ENCODE assay signal across 14 mouse cellular contexts in the genomic region with DNA sequence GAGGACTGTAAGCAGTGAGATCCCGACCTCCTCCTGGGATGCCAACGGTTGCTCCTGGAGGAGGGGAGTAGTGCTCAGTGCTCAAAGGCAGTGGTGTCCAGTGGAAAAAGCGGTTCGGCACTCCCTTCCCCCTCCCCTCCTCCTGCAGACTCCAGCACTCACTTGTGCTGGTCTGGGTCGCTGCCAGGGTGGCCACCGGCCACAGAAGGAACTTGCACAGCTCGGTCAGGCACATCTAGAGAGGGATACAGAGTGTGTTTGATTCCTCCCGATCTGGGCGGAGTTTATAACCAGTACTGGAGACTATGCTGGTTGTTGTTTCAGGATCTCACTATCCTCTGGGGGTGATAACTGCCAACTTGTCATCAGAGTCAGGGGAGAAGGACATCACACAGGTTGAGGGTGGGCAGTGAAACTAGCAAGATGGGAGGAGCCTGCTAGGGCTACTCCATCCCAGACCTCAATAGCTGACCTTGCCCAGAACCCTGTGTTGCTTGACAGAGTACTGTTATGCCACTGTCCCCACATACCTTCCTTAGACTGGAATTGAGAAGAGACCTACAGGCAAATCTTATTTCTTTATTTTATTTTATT. TPM values are rescaled to one million over a fixed set of nuclear protein-coding genes. Genes with fewer than 3 reads are reported as not detected.
DNase-seq lines count a peak whose midpoint lies in the region; ATAC-seq and TF ChIP-seq lines count a peak whose summit lies in the region.
"Had no signal": no experiment of that assay in that cellular context is flagged by ENCODE, and none has a peak within 500 bp of the region (broad histone marks: within the 10 kb centered on the region; RNA-seq: fewer than 3 reads in every experiment).

No protein-coding gene starts in this region.

- H3K4me3 ChIP-seq in forebrain, embryonic 13.5 days: no peak overlapping the region
- H3K4me3 ChIP-seq in forebrain, embryonic 16.5 days (replicated peaks; ENCODE audit: low read length): no peak overlapping the region
- H3K4me3 ChIP-seq in lung, embryonic 16.5 days (ENCODE audit: low read length): no peak overlapping the region
- no peak overlapping the region for H3K4me3 ChIP-seq in lung, adult 2 months (replicated peaks; ENCODE audit: extremely low read depth, low read depth, low read length)
- H3K4me3 ChIP-seq in embryonic facial prominence, embryonic 10.5 days: 0 out of 2 replicates have a peak overlapping the region, but pooled peaks have one; percentile 8
- no peak overlapping the region for H3K4me3 ChIP-seq in limb, embryonic 13.5 days

- no peak overlapping the region for H3K27ac ChIP-seq in forebrain, embryonic 13.5 days
- H3K27ac ChIP-seq in forebrain, embryonic 16.5 days (ENCODE audit: low read length): no peak overlapping the region
- H3K27ac ChIP-seq in lung, embryonic 16.5 days (ENCODE audit: low read length): no peak overlapping the region
- H3K27ac ChIP-seq in embryonic facial prominence, embryonic 10.5 days (replicated peaks): no peak overlapping the region
- H3K27ac ChIP-seq in limb, embryonic 13.5 days: no peak overlapping the region
- H3K27ac ChIP-seq: macrophage had no signal

- H3K9ac ChIP-seq in forebrain, embryonic 13.5 days: no peak overlapping the region
- H3K9ac ChIP-seq in forebrain, embryonic 16.5 days (replicated peaks; ENCODE audit: low read depth, low read length): no peak overlapping the region
- H3K9ac ChIP-seq in lung, embryonic 16.5 days (ENCODE audit: low read length): no peak overlapping the region
- no peak overlapping the region for H3K9ac ChIP-seq in limb, embryonic 13.5 days

- WGBS in forebrain, embryonic 13.5 days: 9% methylated on average over 9 of the region's 9 CpGs
- 9% methylated on average over 9 of the region's 9 CpGs for WGBS in forebrain, embryonic 16.5 days
- WGBS in lung, embryonic 16.5 days: 15% methylated on average over 9 of the region's 9 CpGs
- WGBS in lung, adult 2 months: 10% methylated on average over 9 of the region's 9 CpGs
- 11% methylated on average over 9 of the region's 9 CpGs for WGBS in embryonic facial prominence, embryonic 10.5 days
- 7% methylated on average over 9 of the region's 9 CpGs for WGBS in limb, embryonic 13.5 days

- no peaks in the 10 kb centered on the region for H3K4me1 ChIP-seq in forebrain, embryonic 13.5 days
- no peaks in the 10 kb centered on the region for H3K4me1 ChIP-seq in forebrain, embryonic 16.5 days (replicated peaks; ENCODE audit: control insufficient read depth, insufficient read depth, low read length)
- 0 out of 2 replicates have a peak, but pooled peaks cover 4% of the 10 kb centered on the region for H3K4me1 ChIP-seq in lung, embryonic 16.5 days (replicated peaks; ENCODE audit: control insufficient read depth, insufficient read depth, low read length)
- H3K4me1 ChIP-seq in lung, adult 2 months (ENCODE audit: control insufficient read depth, insufficient read depth, low read length): no peaks in the 10 kb centered on the region
- peaks cover 4% of the 10 kb centered on the region; the same call in 1 of the 2 replicates for H3K4me1 ChIP-seq in embryonic facial prominence, embryonic 10.5 days
- no peaks in the 10 kb centered on the region for H3K4me1 ChIP-seq in limb, embryonic 13.5 days

- H3K4me2 ChIP-seq in forebrain, embryonic 13.5 days: peak overlapping the region; percentile 4; the same call in 1 of the 2 replicates
- H3K4me2 ChIP-seq in forebrain, embryonic 16.5 days (ENCODE audit: low read length): no peak overlapping the region
- peak overlapping the region; percentile 29 for H3K4me2 ChIP-seq in lung, embryonic 16.5 days (ENCODE audit: low read depth, low read length)
- 0 out of 2 replicates have a peak overlapping the region, but pooled peaks have one; percentile 9 for H3K4me2 ChIP-seq in limb, embryonic 13.5 days (replicated peaks)

- no peak for TF ChIP-seq CTCF in lung, adult 2 months (IDR thresholded peaks at IDR 0.05; ENCODE audit: insufficient read depth, low read length)

- intact Hi-C loops in gastrocnemius, postnatal 14 days (cut with DNase I; ENCODE audit: low total_unique reads): no loop called here

- no peak for ATAC-seq in forebrain, embryonic 13.5 days
- no peak for ATAC-seq in forebrain, embryonic 16.5 days
- 0 out of 2 replicates have a peak, but pooled peaks have one; percentile 20 for ATAC-seq in lung, embryonic 16.5 days (ENCODE audit: low read depth)
- ATAC-seq in limb, embryonic 13.5 days (ENCODE audit: low FRiP score, low read depth): no peak

- no peak for TF ChIP-seq POLR2A in lung, adult 2 months (IDR thresholded peaks at IDR 0.05; ENCODE audit: borderline replicate concordance, extremely low read depth, low read depth, low read length)

- peaks cover 32% of the 10 kb centered on the region for H3K27me3 ChIP-seq in forebrain, embryonic 13.5 days
- H3K27me3 ChIP-seq in forebrain, embryonic 16.5 days (replicated peaks; ENCODE audit: control insufficient read depth, insufficient read depth, low read length): peaks cover 44% of the 10 kb centered on the region
- peaks cover 21% of the 10 kb centered on the region for H3K27me3 ChIP-seq in lung, embryonic 16.5 days (ENCODE audit: control insufficient read depth, insufficient read depth, low read depth, low read length)
- H3K27me3 ChIP-seq in embryonic facial prominence, embryonic 10.5 days (replicated peaks; ENCODE audit: low read depth, poor library complexity, severe bottlenecking): peaks cover 46% of the 10 kb centered on the region
- peaks cover 47% of the 10 kb centered on the region for H3K27me3 ChIP-seq in limb, embryonic 13.5 days

- H3K36me3 ChIP-seq in forebrain, embryonic 13.5 days (ENCODE audit: poor library complexity, severe bottlenecking): no peaks in the 10 kb centered on the region
- H3K36me3 ChIP-seq in forebrain, embryonic 16.5 days (ENCODE audit: control insufficient read depth, insufficient read depth): no peaks in the 10 kb centered on the region
- H3K36me3 ChIP-seq in lung, embryonic 16.5 days (ENCODE audit: control insufficient read depth, insufficient read depth, low read length): no peaks in the 10 kb centered on the region
- no peaks in the 10 kb centered on the region for H3K36me3 ChIP-seq in embryonic facial prominence, embryonic 10.5 days (replicated peaks)
- H3K36me3 ChIP-seq in limb, embryonic 13.5 days: no peaks in the 10 kb centered on the region

- H3K9me3 ChIP-seq in forebrain, embryonic 13.5 days (replicated peaks): no peaks in the 10 kb centered on the region
- no peaks in the 10 kb centered on the region for H3K9me3 ChIP-seq in forebrain, embryonic 16.5 days (ENCODE audit: control insufficient read depth, low read length)
- H3K9me3 ChIP-seq in lung, embryonic 16.5 days (ENCODE audit: control insufficient read depth, low read length): no peaks in the 10 kb centered on the region
- H3K9me3 ChIP-seq in embryonic facial prominence, embryonic 10.5 days: no peaks in the 10 kb centered on the region
- no peaks in the 10 kb centered on the region for H3K9me3 ChIP-seq in limb, embryonic 13.5 days

- no peak for DNase-seq in lung, adult 2 months
- DNase-seq in embryonic facial prominence, embryonic 10.5 days (ENCODE audit: low spot score): no peak
- no peak for DNase-seq in gastrocnemius, postnatal 14 days
- no peak for DNase-seq in adrenal gland, adult 2 months
- DNase-seq: cerebellum, adult 8-10 months; kidney, postnatal 25 days had no signal

RNA-seq across cellular contexts. Expression of gene Rpp21, which starts 32.5 kb away (rescaled TPM):
- polyA plus RNA-seq in forebrain, embryonic 13.5 days (2015; fragmentation: Nextera tagmentation; extraction: Ambion mirVana): 92.5 and 97.4 TPM in 2 replicates
- 84.8 and 99.7 TPM in 2 replicates for polyA plus RNA-seq in forebrain, embryonic 16.5 days (2015; fragmentation: Nextera tagmentation; extraction: Ambion mirVana)
- 193 and 196 TPM in 2 replicates for polyA plus RNA-seq in lung, embryonic 16.5 days (2015; fragmentation: Nextera tagmentation; extraction: Ambion mirVana)
- 67.6 and 80.1 TPM in 2 replicates for polyA plus RNA-seq in lung, adult 2 months (2012; rRNA removed)
- 86.2 and 95.7 TPM in 2 replicates for polyA plus RNA-seq in embryonic facial prominence, embryonic 10.5 days (2016; fragmentation: Nextera tagmentation; extraction: Ambion mirVana)
- 92.5 and 96.7 TPM in 2 replicates for polyA plus RNA-seq in limb, embryonic 13.5 days (2015; fragmentation: Nextera tagmentation; extraction: Ambion mirVana)
- 10 to 100 TPM; 22.5 to 23.4 TPM for total RNA-seq in gastrocnemius, postnatal 14 days (2021)
- 10 to 100 TPM; 43.6 to 60.5 TPM for total RNA-seq in adrenal gland, adult 2 months (2021)
- 89.4 and 106 TPM in 2 replicates for polyA plus RNA-seq in adrenal gland, adult 2 months (2012; rRNA removed)

RNA-seq across cellular contexts. Expression of gene H2-T3, which starts 35.2 kb away (rescaled TPM):
- polyA plus RNA-seq in forebrain, embryonic 13.5 days (2015; fragmentation: Nextera tagmentation; extraction: Ambion mirVana): not detected in 2 replicates
- not detected in 2 replicates for polyA plus RNA-seq in forebrain, embryonic 16.5 days (2015; fragmentation: Nextera tagmentation; extraction: Ambion mirVana)
- polyA plus RNA-seq in lung, embryonic 16.5 days (2015; fragmentation: Nextera tagmentation; extraction: Ambion mirVana): 0.80 and 1.1 TPM in 2 replicates
- polyA plus RNA-seq in lung, adult 2 months (2012; rRNA removed): 0.05 TPM in 1 of 2 replicates, not detected in the other
- polyA plus RNA-seq in embryonic facial prominence, embryonic 10.5 days (2016; fragmentation: Nextera tagmentation; extraction: Ambion mirVana): not detected in 2 replicates
- polyA plus RNA-seq in limb, embryonic 13.5 days (2015; fragmentation: Nextera tagmentation; extraction: Ambion mirVana): 0.09 TPM in 1 of 2 replicates, not detected in the other
- not detected for total RNA-seq in gastrocnemius, postnatal 14 days (2021)
- not detected for total RNA-seq in adrenal gland, adult 2 months (2021)
- not detected in 2 replicates for polyA plus RNA-seq in adrenal gland, adult 2 months (2012; rRNA removed)
- total RNA-seq: adrenal gland, postnatal 4 days had no signal
- polyA plus RNA-seq: C2C12; gonadal fat pad, adult 2 months; macrophage had no signal

RNA-seq across cellular contexts. Expression of gene Trim39, which starts 46.7 kb away (rescaled TPM):
- polyA plus RNA-seq in forebrain, embryonic 13.5 days (2015; fragmentation: Nextera tagmentation; extraction: Ambion mirVana): 24.5 and 25.8 TPM in 2 replicates
- polyA plus RNA-seq in forebrain, embryonic 16.5 days (2015; fragmentation: Nextera tagmentation; extraction: Ambion mirVana): 27.9 and 31.8 TPM in 2 replicates
- 16.8 and 17.4 TPM in 2 replicates for polyA plus RNA-seq in lung, embryonic 16.5 days (2015; fragmentation: Nextera tagmentation; extraction: Ambion mirVana)
- polyA plus RNA-seq in lung, adult 2 months (2012; rRNA removed): 14.9 and 15.6 TPM in 2 replicates
- polyA plus RNA-seq in embryonic facial prominence, embryonic 10.5 days (2016; fragmentation: Nextera tagmentation; extraction: Ambion mirVana): 22.5 and 24.2 TPM in 2 replicates
- polyA plus RNA-seq in limb, embryonic 13.5 days (2015; fragmentation: Nextera tagmentation; extraction: Ambion mirVana): 22.0 and 23.1 TPM in 2 replicates
- total RNA-seq in gastrocnemius, postnatal 14 days (2021): 1 to 10 TPM; 3.1 to 4.1 TPM
- total RNA-seq in adrenal gland, adult 2 months (2021): 10 to 100 TPM; 16.1 to 18.4 TPM
- 14.1 and 14.7 TPM in 2 replicates for polyA plus RNA-seq in adrenal gland, adult 2 months (2012; rRNA removed)

RNA-seq across cellular contexts. Expression of gene Gm8909, which starts 57.0 kb away (rescaled TPM):
- polyA plus RNA-seq in forebrain, embryonic 13.5 days (2015; fragmentation: Nextera tagmentation; extraction: Ambion mirVana): not detected in 2 replicates
- not detected in 2 replicates for polyA plus RNA-seq in forebrain, embryonic 16.5 days (2015; fragmentation: Nextera tagmentation; extraction: Ambion mirVana)
- polyA plus RNA-seq in lung, embryonic 16.5 days (2015; fragmentation: Nextera tagmentation; extraction: Ambion mirVana): 24.5 and 27.5 TPM in 2 replicates
- polyA plus RNA-seq in lung, adult 2 months (2012; rRNA removed): 0.62 and 1.2 TPM in 2 replicates
- polyA plus RNA-seq in embryonic facial prominence, embryonic 10.5 days (2016; fragmentation: Nextera tagmentation; extraction: Ambion mirVana): 0.11 TPM in 1 of 2 replicates, not detected in the other
- polyA plus RNA-seq in limb, embryonic 13.5 days (2015; fragmentation: Nextera tagmentation; extraction: Ambion mirVana): not detected in 2 replicates
- total RNA-seq in gastrocnemius, postnatal 14 days (2021): not detected
- total RNA-seq in adrenal gland, adult 2 months (2021): not detected
- polyA plus RNA-seq in adrenal gland, adult 2 months (2012; rRNA removed): 0.19 TPM in 1 of 2 replicates, not detected in the other
- polyA plus RNA-seq: C2C12, macrophage had no signal
